Mouse (Mus musculus): ENCODE results near the gene Vgf. TPM values are rescaled to one million over a fixed set of nuclear protein-coding genes. Genes with fewer than 3 reads are reported as not detected.

The Vgf gene
- polyA plus RNA-seq (2012; rRNA removed) = 0.08 and 0.21 TPM in 2 replicates
- polyA plus RNA-seq (2014; fragmentation: Nextera tagmentation; extraction: Ambion mirVana) = 0.11 TPM in 1 of 2 replicates, not detected in the other

DNA sequence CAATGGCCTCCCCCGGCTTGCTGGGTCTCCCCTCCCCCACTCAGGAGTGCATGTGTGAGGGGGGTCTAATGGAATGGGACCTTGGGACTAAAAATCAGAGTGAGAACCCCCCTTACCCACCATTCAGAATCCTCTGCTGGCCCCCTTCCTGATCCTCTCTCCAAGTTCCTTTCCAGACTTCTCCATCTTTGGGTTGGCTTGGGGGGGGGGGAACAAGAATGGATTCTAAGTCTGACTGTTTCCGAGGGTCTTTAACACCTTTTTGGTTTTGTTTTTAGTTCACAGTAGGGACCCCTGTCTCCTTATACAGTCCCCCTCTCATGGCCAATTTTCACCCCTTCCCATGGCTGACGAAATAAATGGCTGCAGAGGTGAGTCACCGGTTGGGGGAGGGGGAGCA lies at the start of gene Vgf:
Vgf (plus strand) TSS at position 301 of the 400 bp plus-strand sequence.
- peaks cover 8% of the 10 kb centered on the region; the same call in 1 of the 2 replicates for H3K4me1 ChIP-seq (ENCODE audit: control insufficient read depth, insufficient read depth, low read length)
- H3K4me2 ChIP-seq (replicated peaks; ENCODE audit: low read depth, low read length, severe bottlenecking) = no peak within 1 kb of the TSS
- no peak within 1 kb of the TSS for H3K27ac ChIP-seq (replicated peaks; ENCODE audit: low read depth, low read length)
- H3K36me3 ChIP-seq (ENCODE audit: control insufficient read depth, insufficient read depth, low read length) = no peaks in the 10 kb centered on the region
- peaks cover 63% of the 10 kb centered on the region for H3K27me3 ChIP-seq (ENCODE audit: control insufficient read depth, insufficient read depth, low read length)
- ATAC-seq (ENCODE audit: low FRiP score, low read depth) = no peak
- no peak for DNase-seq (ENCODE audit: low spot score)
- no peak within 1 kb of the TSS for H3K9ac ChIP-seq (ENCODE audit: low read depth, low read length, severe bottlenecking)
- no peak for TF ChIP-seq POLR2A (IDR thresholded peaks at IDR 0.05; ENCODE audit: borderline replicate concordance, extremely low read depth, insufficient read depth, insufficient read length)
- 20% methylated on average over 4 of the region's 4 CpGs for WGBS
- no peaks in the 10 kb centered on the region for H3K9me3 ChIP-seq (ENCODE audit: control insufficient read depth, low read length)
- H3K4me3 ChIP-seq (replicated peaks; ENCODE audit: low read length) = no peak within 1 kb of the TSS

GRCm38 (mm10) chr5:136977769-136978168 lies 48.4 kb upstream of the Vgf start:
- no peak for DNase-seq (ENCODE audit: low spot score)
- no peak overlapping the region for H3K4me3 ChIP-seq (replicated peaks; ENCODE audit: low read length)
- ATAC-seq (ENCODE audit: low FRiP score, low read depth) = no peak
- TF ChIP-seq POLR2A (IDR thresholded peaks at IDR 0.05; ENCODE audit: borderline replicate concordance, extremely low read depth, insufficient read depth, insufficient read length) = no peak
- no peak overlapping the region for H3K9ac ChIP-seq (ENCODE audit: low read depth, low read length, severe bottlenecking)
- no peaks in the 10 kb centered on the region for H3K9me3 ChIP-seq (ENCODE audit: control insufficient read depth, low read length)
- peaks cover 12% of the 10 kb centered on the region for H3K36me3 ChIP-seq (ENCODE audit: control insufficient read depth, insufficient read depth, low read length)
- H3K27ac ChIP-seq (replicated peaks; ENCODE audit: low read depth, low read length) = no peak overlapping the region
- H3K4me1 ChIP-seq (ENCODE audit: control insufficient read depth, insufficient read depth, low read length) = no peaks in the 10 kb centered on the region
- 81% methylated on average over 4 of the region's 4 CpGs for WGBS
- no peak overlapping the region for H3K4me2 ChIP-seq (replicated peaks; ENCODE audit: low read depth, low read length, severe bottlenecking)
- H3K27me3 ChIP-seq (ENCODE audit: control insufficient read depth, insufficient read depth, low read length) = no peaks in the 10 kb centered on the region

- ATAC-seq (ENCODE audit: low FRiP score, low read depth) = no peak
- Histone ChIP-seq H3K4me2 (replicated peaks; ENCODE audit: low read depth, low read length, severe bottlenecking) (no peak overlapping the region), H3K4me3 (replicated peaks; ENCODE audit: low read length) (no peak overlapping the region), H3K9me3 (ENCODE audit: control insufficient read depth, low read length) (no peaks in the 10 kb centered on the region), H3K27ac (replicated peaks; ENCODE audit: low read depth, low read length) (no peak overlapping the region), H3K36me3 (ENCODE audit: control insufficient read depth, insufficient read depth, low read length) (peaks cover 15% of the 10 kb centered on the region), H3K27me3 (ENCODE audit: control insufficient read depth, insufficient read depth, low read length) (no peaks in the 10 kb centered on the region), H3K4me1 (ENCODE audit: control insufficient read depth, insufficient read depth, low read length) (no peaks in the 10 kb centered on the region), H3K9ac (ENCODE audit: low read depth, low read length, severe bottlenecking) (no peak overlapping the region)
- TF ChIP-seq POLR2A (IDR thresholded peaks at IDR 0.05; ENCODE audit: borderline replicate concordance, extremely low read depth, insufficient read depth, insufficient read length) = no peak
- DNase-seq (ENCODE audit: low spot score) = no peak
- WGBS = 67% methylated on average over 2 of the region's 2 CpGs
These were observed 46.4 kb upstream of the Vgf start for GRCm38 (mm10) chr5:136979762-136980161.

- Histone ChIP-seq H3K9me3 (ENCODE audit: control insufficient read depth, low read length) (no peaks in the 10 kb centered on the region), H3K4me2 (replicated peaks; ENCODE audit: low read depth, low read length, severe bottlenecking) (no peak overlapping the region), H3K4me3 (replicated peaks; ENCODE audit: low read length) (no peak overlapping the region), H3K36me3 (ENCODE audit: control insufficient read depth, insufficient read depth, low read length) (peaks cover 15% of the 10 kb centered on the region), H3K9ac (ENCODE audit: low read depth, low read length, severe bottlenecking) (no peak overlapping the region), H3K4me1 (ENCODE audit: control insufficient read depth, insufficient read depth, low read length) (peaks cover 2% of the 10 kb centered on the region), H3K27me3 (ENCODE audit: control insufficient read depth, insufficient read depth, low read length) (no peaks in the 10 kb centered on the region), H3K27ac (replicated peaks; ENCODE audit: low read depth, low read length) (no peak overlapping the region)
- 91% methylated on average over 8 of the region's 8 CpGs for WGBS
- ATAC-seq (ENCODE audit: low FRiP score, low read depth) = no peak
- no peak for TF ChIP-seq POLR2A (IDR thresholded peaks at IDR 0.05; ENCODE audit: borderline replicate concordance, extremely low read depth, insufficient read depth, insufficient read length)
- DNase-seq (ENCODE audit: low spot score) = no peak
These were observed 45.2 kb upstream of the Vgf start for GRCm38 (mm10) chr5:136980974-136981373.

DNA sequence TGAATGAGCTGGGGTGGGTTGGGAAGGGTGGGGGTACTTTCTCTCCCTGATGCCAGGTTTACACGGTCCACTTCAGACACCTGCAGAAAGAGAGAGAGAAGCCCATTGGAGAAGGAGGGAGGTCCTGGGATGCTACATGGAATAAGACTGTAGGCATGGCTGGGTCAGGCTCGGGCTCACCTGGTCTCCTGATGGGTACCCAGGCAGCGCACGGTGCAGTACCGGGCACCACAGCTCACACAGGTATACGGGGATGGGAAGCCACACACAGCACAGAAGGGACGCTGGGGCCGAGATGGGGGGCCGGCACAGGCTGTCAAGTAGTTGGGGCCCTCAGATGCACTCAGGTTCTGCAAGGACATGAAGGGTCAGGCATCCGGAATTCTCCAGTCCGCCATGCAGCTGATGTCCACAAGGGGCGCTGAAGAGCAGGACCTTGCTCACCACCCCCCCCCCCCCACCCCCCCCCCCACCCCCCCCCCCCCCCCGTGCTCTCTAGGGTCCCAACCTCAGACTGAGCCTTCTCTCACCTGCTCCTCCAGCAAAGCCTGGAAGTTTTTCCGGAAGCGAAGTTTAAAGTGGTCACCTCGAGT lies 43.8 kb upstream of the Vgf start:
- H3K4me1 ChIP-seq (ENCODE audit: control insufficient read depth, insufficient read depth, low read length) = peaks cover 5% of the 10 kb centered on the region
- H3K9ac ChIP-seq (ENCODE audit: low read depth, low read length, severe bottlenecking) = no peak overlapping the region
- H3K4me3 ChIP-seq (replicated peaks; ENCODE audit: low read length) = no peak overlapping the region
- H3K9me3 ChIP-seq (ENCODE audit: control insufficient read depth, low read length) = no peaks in the 10 kb centered on the region
- H3K27me3 ChIP-seq (ENCODE audit: control insufficient read depth, insufficient read depth, low read length) = no peaks in the 10 kb centered on the region
- no peak for TF ChIP-seq POLR2A (IDR thresholded peaks at IDR 0.05; ENCODE audit: borderline replicate concordance, extremely low read depth, insufficient read depth, insufficient read length)
- 50% methylated on average over 15 of the region's 16 CpGs for WGBS
- ATAC-seq (ENCODE audit: low FRiP score, low read depth) (no peak), DNase-seq (ENCODE audit: low spot score) (no peak)
- H3K36me3 ChIP-seq (ENCODE audit: control insufficient read depth, insufficient read depth, low read length) = peaks cover 15% of the 10 kb centered on the region
- no peak overlapping the region for H3K4me2 ChIP-seq (replicated peaks; ENCODE audit: low read depth, low read length, severe bottlenecking)
- H3K27ac ChIP-seq (replicated peaks; ENCODE audit: low read depth, low read length) = no peak overlapping the region

Data from limb, embryonic 14.5 days (tissue).